Mouse (Mus musculus): ENCODE data around the gene Pdzrn3.

GRCm38 (mm10) chr6:101278286-101278932 is 99.3 kb downstream of the Pdzrn3 start:
- no peak for TF ChIP-seq CTCF (IDR thresholded peaks at IDR 0.05 in 2 of 3, conservative IDR thresholded peaks at IDR 0.05 in 1 of 3; ENCODE audit: control insufficient read depth in 1 of 3, insufficient read depth in 1 of 3, low read depth in 2 of 3, low read length in 3 of 3, poor library complexity in 1 of 3, severe bottlenecking in 1 of 3)
- no peak for TF ChIP-seq ZNF384 (IDR thresholded peaks at IDR 0.05; ENCODE audit: low read depth, low read length)
- no peak for TF ChIP-seq UBTF (IDR thresholded peaks at IDR 0.05; ENCODE audit: borderline replicate concordance, insufficient read depth, low read depth, low read length)
